Mouse (Mus musculus) lung, adult 2 months (tissue): Measurements from ENCODE around the gene Lsm4. TPM values are rescaled to one million over a fixed set of nuclear protein-coding genes. Genes with fewer than 3 reads are reported as not detected.
A peak's percentile ranks its signal among the peaks of the same experiment; 100 is the strongest.

Source experiments
- DNase-seq: peaks from one replicate; pipeline ENCODE4 v3.0.0; 2022
- H3K4me1 ChIP-seq: fragments of 200-500 bp; 2 replicates; pipeline ENCODE4 v1.6.1; 2011; ENCODE audit warnings: low read length; ENCODE audit not compliant: control insufficient read depth, insufficient read depth
- H3K4me3 ChIP-seq: fragments of 200-500 bp; replicated peaks from 2 replicates; pipeline ENCODE3; 2011; ENCODE audit warnings: low read depth, mild to moderate bottlenecking, control low read depth, low read length; ENCODE audit errors: extremely low read depth
- CTCF ChIP-seq: fragments of 200-500 bp; IDR thresholded peaks from 2 replicates; pipeline ENCODE4 v1.5.1; 2011; ENCODE audit warnings: mild to moderate bottlenecking, low read length, control low read depth; ENCODE audit not compliant: insufficient read depth
- POLR2A ChIP-seq: fragments of 200-500 bp; IDR thresholded peaks from 2 replicates; pipeline ENCODE4 v1.6.1; 2011; ENCODE audit warnings: low read depth, mild to moderate bottlenecking, control low read depth, low read length, borderline replicate concordance; ENCODE audit errors: extremely low read depth
- WGBS: fragments of 180-500 bp; shearing (Covaris S2); methylation state at CpG from one replicate; pipeline ENCODE4 v1.1.7; 2018; 5-methylcytosine and 5-hydroxymethylcytosine counted together
- polyA plus RNA-seq: library from polyadenylated mRNA; depleted of rRNA; stranded (reverse); fragments of >200 nt; gene quantifications from 2 replicates; pipeline ENCODE4 v1.2.3, GENCODE M21; 2012

Gene Lsm4
- polyA plus RNA-seq, 1 experiment = 75.2 TPM

DNA sequence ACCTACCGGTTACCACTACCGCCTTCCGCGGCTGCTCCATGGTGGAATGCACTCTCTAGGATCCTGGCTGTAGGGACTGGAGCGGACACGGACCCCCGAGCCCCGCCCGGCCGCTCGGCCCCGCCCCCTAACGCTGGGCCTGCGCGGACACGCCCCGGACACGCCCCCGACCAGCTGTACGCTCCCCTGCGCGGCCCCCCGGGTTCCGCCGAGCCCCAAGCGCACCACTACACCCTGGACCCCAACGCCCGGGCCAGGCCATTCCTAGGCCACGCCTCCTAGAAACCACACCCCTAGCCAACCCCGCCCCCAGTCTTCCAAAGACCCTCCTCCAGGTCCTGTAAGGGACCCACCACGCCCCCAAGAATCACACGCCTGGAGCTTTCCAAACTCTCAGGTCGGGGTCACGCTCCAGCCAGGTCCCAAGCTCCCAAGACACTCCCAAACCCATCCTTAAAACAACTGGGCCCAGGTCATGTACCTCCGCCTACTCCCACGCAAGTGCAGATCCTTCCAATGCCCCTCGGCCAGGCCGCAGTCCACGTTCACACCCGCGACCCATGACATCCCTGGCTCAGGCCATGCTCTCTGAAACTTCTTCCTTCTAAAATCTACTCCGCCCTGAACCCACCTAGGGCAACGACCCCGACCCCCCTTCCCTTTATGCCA lies 13.3 kb upstream of the Lsm4 start:
- TF ChIP-seq POLR2A = peak; percentile 81; the same call in 1 of the 2 replicates
- TF ChIP-seq CTCF = no peak
- Histone ChIP-seq H3K4me1 (peaks cover 3% of the 10 kb centered on the region), H3K4me3 (peak overlapping the region; percentile 91)
- WGBS = 3% methylated on average over 44 of the region's 44 CpGs
- DNase-seq = peak; percentile 90

DNA sequence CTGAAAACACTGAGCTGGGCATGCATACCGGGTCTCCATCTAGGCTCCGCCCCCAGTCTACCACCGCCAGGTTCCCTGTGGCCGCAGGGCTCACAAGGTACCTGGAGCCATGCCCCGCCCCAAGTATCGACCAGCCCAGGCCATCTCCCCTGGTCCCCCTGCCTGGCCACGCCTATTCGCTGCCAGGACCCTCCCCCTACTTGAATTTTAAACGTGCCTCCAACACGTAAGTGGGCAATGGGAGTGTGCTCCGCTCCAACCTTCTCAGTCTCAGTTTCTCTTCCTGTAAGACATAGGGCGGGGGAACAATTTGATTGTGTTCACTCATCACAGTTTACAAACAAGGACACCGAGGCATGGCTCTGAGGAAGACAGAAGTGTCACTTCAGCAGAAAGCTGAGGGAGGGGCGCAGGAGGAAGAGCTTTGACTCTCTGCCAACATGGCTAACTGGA lies 12.7 kb upstream of the Lsm4 start, which contains the start of gene Pgpep1:
Pgpep1 (minus strand) TSS at position 116 of the 453 bp plus-strand sequence.
- TF ChIP-seq POLR2A (no peak), CTCF (no peak)

DNA sequence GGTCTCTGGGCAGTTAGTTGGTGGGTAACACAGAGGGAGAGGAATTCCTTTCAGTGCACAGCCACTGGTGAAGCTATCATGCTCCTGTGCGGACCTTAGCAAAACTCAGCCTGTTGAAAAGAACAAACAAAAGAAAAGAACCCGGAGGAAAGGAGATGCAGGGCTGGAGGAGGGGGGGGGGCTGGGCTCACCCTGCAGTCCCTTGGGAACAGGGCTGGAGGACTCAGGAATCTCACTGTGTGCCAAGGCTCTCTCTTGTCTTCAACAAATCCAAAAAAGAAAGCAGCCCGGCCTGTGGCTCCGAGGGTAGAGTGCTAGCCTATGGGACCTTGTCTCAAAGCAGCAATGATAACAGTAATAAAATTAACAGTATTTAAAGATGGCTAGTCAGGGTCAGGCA lies 9.4 kb upstream of the Lsm4 start:
- H3K4me1 ChIP-seq = peaks cover under 1% of the 10 kb centered on the region
- DNase-seq = no peak
- WGBS = 47% methylated on average over 4 of the region's 4 CpGs
- TF ChIP-seq POLR2A (no peak), CTCF (no peak)
- H3K4me3 ChIP-seq = no peak overlapping the region

More for the DNA sequence above, 12.7 kb upstream of the Lsm4 start, which contains the start of gene Pgpep1:
- no peak for DNase-seq
- Histone ChIP-seq H3K4me1 (peaks cover 3% of the 10 kb centered on the region), H3K4me3 (peak within 1 kb of the TSS; percentile 91)
- 5% methylated on average over 14 of the region's 14 CpGs for WGBS

DNA sequence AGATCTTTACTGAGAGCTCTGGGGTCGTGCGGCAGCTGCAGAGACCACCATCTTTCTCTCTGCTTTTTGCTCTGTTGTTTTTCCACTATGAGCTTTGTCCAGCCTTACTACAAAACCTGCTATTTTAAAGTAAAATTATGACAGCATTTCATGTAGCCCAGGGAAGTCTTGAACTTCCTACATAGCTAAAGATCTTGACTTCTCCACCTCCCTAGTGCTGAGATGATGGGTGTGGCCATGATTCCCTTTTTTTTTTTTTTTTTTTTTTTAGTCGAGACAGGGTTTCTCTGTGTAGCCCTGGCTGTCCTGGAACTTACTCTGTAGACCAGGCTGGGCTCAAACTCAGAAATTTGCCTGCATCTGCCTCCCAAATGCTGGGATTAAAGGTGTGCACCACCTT lies 8.4 kb upstream of the Lsm4 start:
- Histone ChIP-seq H3K4me3 (no peak overlapping the region), H3K4me1 (no peaks in the 10 kb centered on the region)
- 69% methylated on average over 3 of the region's 3 CpGs for WGBS
- DNase-seq = no peak
- TF ChIP-seq POLR2A = no peak
- no peak for TF ChIP-seq CTCF

DNA sequence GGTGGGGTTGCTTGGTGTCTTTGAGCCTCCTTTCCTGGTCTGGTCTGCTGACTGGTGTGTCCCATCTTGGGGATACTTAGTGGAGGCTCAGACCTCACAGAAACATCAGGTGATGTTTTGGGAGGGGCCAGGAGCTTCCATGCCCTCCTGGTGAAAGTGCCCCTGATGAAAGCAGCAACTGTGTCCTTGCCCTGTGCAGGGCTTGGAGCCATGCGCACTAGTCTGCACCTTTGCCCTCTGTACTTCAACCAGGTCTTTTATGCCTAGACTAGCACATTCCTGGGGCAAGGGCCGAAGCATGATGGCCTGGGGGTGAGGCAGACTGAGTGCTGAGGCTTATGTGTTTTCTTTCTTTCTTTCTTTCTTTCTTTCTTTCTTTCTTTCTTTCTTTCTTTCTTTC lies 7.4 kb upstream of the Lsm4 start:
- no peaks in the 10 kb centered on the region for H3K4me1 ChIP-seq
- 79% methylated on average over 2 of the region's 2 CpGs for WGBS
- TF ChIP-seq CTCF = no peak
- no peak for TF ChIP-seq POLR2A
- H3K4me3 ChIP-seq = no peak overlapping the region
- no peak for DNase-seq

DNA sequence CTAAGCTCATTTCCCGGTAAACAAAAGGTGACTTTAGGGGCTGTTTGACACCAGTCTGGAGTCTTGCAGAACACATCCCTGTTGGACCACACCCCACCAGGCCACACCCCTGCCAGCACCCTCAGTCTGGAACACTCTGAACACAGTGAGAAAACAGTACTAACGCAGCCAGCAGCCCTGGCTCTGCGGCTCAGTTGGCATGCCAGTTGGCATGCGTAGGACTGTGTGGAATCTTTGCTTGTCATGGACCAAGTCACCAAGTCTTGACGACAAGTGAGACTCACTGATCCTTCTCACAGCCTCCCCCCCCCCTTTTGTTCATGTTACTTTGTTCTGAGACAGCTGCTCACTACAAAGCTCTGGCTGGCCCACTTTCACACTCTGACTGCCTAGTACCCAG lies 6.0 kb upstream of the Lsm4 start:
- DNase-seq = no peak
- no peak overlapping the region for H3K4me3 ChIP-seq
- TF ChIP-seq POLR2A (no peak), CTCF (no peak)
- H3K4me1 ChIP-seq = no peaks in the 10 kb centered on the region
- 46% methylated on average over 5 of the region's 5 CpGs for WGBS

DNA sequence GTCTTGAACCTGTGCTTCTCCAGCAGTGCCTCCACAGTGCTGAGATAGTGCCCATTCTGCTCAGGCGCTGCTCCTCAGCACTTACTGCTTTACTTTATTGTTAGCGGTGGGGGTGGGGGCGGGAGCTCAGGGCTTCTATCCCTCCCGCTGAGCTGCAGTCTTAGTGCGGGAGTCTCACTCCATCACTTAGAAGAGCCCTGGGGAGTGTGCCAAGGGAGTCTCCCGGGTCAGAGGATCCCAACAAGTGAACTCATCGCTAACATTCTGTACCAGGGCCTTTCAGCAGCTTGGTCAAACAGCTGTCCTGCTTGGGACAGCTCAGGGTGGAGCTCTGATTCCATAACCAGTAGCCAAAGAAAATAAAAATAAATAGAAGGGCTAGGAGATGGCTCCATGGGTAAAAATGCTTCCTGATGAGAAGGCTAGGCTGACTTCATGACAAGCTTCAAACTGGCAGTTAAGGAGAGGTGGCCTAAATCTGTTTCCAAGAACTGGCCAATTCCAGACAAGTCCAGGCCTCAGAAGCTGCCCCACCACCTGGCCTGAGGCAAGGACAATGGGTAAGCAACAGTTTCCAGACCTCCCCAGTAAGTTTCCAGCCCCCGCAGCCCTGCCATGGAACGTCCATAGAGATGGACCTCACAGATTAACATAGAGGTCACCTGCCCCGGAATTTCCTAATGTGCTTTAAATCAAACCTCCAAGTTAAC lies 1.3 kb upstream of the Lsm4 start:
- Histone ChIP-seq H3K4me3 (no peak overlapping the region), H3K4me1 (peaks cover 19% of the 10 kb centered on the region)
- DNase-seq = no peak
- WGBS = 71% methylated on average over 10 of the region's 10 CpGs
- no peak for TF ChIP-seq CTCF
- no peak for TF ChIP-seq POLR2A

DNA sequence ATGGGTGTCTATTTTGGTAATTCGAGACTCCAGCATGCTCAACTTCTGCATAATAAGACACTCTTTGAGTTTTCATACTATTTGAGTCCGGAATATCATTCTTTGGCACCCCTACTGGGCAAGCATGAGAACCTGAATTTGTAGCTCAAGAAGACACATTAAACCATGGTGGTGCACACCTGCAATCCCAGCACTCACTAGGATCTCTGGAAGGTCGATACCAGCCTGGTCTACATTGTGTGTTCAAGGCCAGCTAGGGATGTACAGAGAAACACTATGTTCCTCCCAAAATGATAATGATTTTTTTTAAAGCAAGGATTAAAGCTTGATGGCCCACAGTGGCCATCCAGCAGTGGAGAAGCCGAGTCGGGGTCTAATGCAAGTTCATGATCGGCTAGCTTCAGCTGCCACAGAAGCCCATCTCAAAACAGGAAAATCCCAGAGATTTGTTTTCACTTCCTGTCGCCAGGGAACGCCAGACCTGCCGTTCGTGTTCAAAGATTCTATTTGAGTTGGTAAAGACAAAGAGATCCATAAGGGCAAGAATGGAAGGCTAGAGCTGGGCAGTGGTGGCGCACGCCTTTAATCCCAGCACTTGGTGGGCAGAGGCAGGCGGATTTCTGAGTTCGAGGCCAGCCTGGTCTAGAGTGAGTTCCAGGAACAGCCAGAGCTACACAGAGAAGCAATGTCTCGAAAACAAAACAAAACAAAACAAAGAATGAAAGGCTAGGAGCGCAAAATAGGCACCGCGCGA lies 546 bp upstream of the Lsm4 start:
- WGBS = 31% methylated on average over 19 of the region's 19 CpGs
- peaks cover 19% of the 10 kb centered on the region for H3K4me1 ChIP-seq
- TF ChIP-seq POLR2A (no peak), CTCF (no peak)
- H3K4me3 ChIP-seq = peak overlapping the region; percentile 34
- no peak for DNase-seq

DNA sequence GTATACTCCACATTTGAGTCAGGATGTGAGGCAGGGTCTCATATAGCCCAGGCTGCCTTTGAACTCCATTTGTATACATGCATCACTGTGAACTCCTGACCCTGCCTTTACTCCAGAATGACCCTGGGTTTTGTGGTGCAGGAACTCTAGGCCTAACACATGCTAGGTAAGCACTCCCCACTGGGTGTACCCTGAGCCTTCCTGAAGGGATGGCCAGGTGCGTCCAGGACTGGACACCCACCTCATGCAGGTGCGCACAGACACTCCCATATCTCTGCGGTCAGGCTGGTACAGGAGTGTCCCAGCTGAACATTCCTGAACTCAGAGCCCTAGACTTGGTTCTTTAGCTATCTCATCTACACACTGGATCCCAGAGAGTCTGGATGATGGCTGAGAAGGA lies 1.1 kb downstream of the Lsm4 start:
- no peak for DNase-seq
- peaks cover 22% of the 10 kb centered on the region for H3K4me1 ChIP-seq
- no peak for TF ChIP-seq CTCF
- no peak for TF ChIP-seq POLR2A
- H3K4me3 ChIP-seq = peak overlapping the region; percentile 78
- 64% methylated on average over 3 of the region's 3 CpGs for WGBS
